Mouse (Mus musculus): ENCODE measurements at regions not wholly inside any gene's neighbourhood (a gene's known extent, or its start where the extent isn't known, plus 50 kb on each side); places are given as distances from the start of the nearest gene placed in this dataset.
A peak's percentile ranks its signal among the peaks of the same experiment; 100 is the strongest.

DNA sequence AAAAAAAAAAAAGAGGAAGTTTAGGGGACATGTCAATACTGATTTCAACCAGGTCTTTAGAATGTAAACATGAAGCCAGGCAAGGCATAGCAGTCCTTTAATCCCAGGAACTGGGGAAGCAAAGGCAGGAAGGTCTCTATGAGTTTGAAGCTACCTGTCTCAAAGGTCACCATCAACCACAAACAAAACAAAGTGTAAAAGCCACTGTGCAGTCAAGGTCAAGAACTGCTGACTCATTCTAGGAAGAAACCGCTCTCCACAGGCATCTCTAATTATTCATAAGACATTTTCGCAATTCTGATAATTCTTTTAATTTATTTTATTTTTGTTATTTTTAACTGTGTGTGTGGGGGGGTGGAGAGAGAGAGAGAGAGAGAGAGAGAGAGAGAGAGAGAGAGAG is 364.0 kb downstream of the Cntnap4 start:
- Histone ChIP-seq H3K27me3 (ENCODE audit: insufficient read depth, poor library complexity, severe bottlenecking) (no peaks in the 10 kb centered on the region), H3K4me3 (no peak overlapping the region), H3K4me1 (replicated peaks) (no peaks in the 10 kb centered on the region), H3K9me3 (no peaks in the 10 kb centered on the region), H3K27ac (no peak overlapping the region), H3K36me3 (no peaks in the 10 kb centered on the region)
- 96% methylated on average over 2 of the region's 2 CpGs for WGBS
- DNase-seq (ENCODE audit: low spot score), result no peak

DNA sequence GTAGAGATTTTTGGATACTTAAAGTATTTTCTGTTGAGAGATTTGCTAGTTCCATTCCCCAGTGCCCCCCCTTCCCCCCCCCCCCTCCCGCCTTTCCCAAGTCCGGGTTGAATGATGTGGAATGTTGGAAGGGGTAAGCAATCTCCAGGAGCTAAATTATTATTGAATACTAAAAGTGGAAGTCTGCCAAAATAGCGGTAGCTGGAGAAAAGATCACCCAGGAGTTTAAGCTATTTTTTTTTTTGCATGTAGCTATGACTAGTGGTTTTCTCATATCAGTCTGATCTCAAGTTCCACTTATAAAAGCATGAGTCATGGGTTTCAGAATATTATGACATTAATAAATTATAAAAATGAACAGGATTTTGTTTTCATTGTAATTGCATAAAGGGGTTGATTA is 365.6 kb downstream of the Cntnap4 start:
- Histone ChIP-seq H3K36me3 (no peaks in the 10 kb centered on the region), H3K4me1 (replicated peaks) (no peaks in the 10 kb centered on the region), H3K27me3 (ENCODE audit: insufficient read depth, poor library complexity, severe bottlenecking) (no peaks in the 10 kb centered on the region), H3K4me3 (no peak overlapping the region), H3K9me3 (no peaks in the 10 kb centered on the region), H3K27ac (no peak overlapping the region)
- WGBS, result 77% methylated on average over 3 of the region's 3 CpGs
- no peak for DNase-seq (ENCODE audit: low spot score)

- 92% methylated on average over 9 of the region's 9 CpGs for WGBS
- no peak overlapping the region for H3K4me3 ChIP-seq
- no peaks in the 10 kb centered on the region for H3K27me3 ChIP-seq (ENCODE audit: insufficient read depth, poor library complexity, severe bottlenecking)
- no peaks in the 10 kb centered on the region for H3K9me3 ChIP-seq
- no peak overlapping the region for H3K27ac ChIP-seq
- H3K4me1 ChIP-seq (replicated peaks), result no peaks in the 10 kb centered on the region
- no peak for DNase-seq (ENCODE audit: low spot score)
- H3K36me3 ChIP-seq, result no peaks in the 10 kb centered on the region
These were observed 366.3 kb downstream of the Cntnap4 start for GRCm38 (mm10) chr8:112935897-112936719.

- H3K27me3 ChIP-seq (ENCODE audit: insufficient read depth, poor library complexity, severe bottlenecking), result no peaks in the 10 kb centered on the region
- no peak overlapping the region for H3K4me3 ChIP-seq
- no peak overlapping the region for H3K27ac ChIP-seq
- no peaks in the 10 kb centered on the region for H3K4me1 ChIP-seq (replicated peaks)
- peak; percentile 74 for DNase-seq (ENCODE audit: low spot score)
- WGBS, result 7% methylated on average over 6 of the region's 6 CpGs
- H3K36me3 ChIP-seq, result no peaks in the 10 kb centered on the region
- no peaks in the 10 kb centered on the region for H3K9me3 ChIP-seq
These were observed 402.6 kb downstream of the Cntnap4 start for GRCm38 (mm10) chr8:112972418-112972817.

- H3K9me3 ChIP-seq, result no peaks in the 10 kb centered on the region
- 90% methylated on average over 2 of the region's 2 CpGs for WGBS
- DNase-seq (ENCODE audit: low spot score), result no peak
- no peaks in the 10 kb centered on the region for H3K36me3 ChIP-seq
- no peaks in the 10 kb centered on the region for H3K4me1 ChIP-seq (replicated peaks)
- H3K4me3 ChIP-seq, result no peak overlapping the region
- H3K27ac ChIP-seq, result no peak overlapping the region
- H3K27me3 ChIP-seq (ENCODE audit: insufficient read depth, poor library complexity, severe bottlenecking), result no peaks in the 10 kb centered on the region
These were observed 405.9 kb downstream of the Cntnap4 start for GRCm38 (mm10) chr8:112975734-112976133.

DNA sequence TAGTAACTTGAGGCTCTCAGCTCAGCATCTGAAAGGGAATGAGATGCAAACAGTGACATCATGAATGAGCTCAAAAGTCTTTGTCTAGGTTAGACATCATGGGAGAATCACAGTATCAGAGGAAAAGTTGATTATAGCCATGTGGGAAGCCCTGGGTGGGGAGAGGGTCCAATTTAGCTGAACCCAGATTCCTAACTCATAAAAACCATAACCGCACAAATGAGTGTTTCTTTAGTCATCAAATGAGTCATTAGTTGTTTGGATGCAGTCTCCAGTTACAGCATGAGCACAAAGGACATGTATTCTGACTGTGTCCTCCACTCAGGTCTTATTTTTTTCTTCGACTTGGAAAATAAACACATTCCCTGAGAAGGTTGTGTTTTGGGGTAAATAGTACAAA is 406.5 kb downstream of the Cntnap4 start:
- Histone ChIP-seq H3K9me3 (no peaks in the 10 kb centered on the region), H3K27ac (no peak overlapping the region), H3K36me3 (no peaks in the 10 kb centered on the region), H3K4me3 (no peak overlapping the region), H3K27me3 (ENCODE audit: insufficient read depth, poor library complexity, severe bottlenecking) (no peaks in the 10 kb centered on the region), H3K4me1 (replicated peaks) (no peaks in the 10 kb centered on the region)
- DNase-seq (ENCODE audit: low spot score), result no peak
- WGBS, result 89% methylated on average over 2 of the region's 2 CpGs

GRCm38 (mm10) chr8:112993781-112994180 is 423.9 kb downstream of the Cntnap4 start:
- no peaks in the 10 kb centered on the region for H3K27me3 ChIP-seq (ENCODE audit: insufficient read depth, poor library complexity, severe bottlenecking)
- H3K4me1 ChIP-seq (replicated peaks), result no peaks in the 10 kb centered on the region
- no peaks in the 10 kb centered on the region for H3K36me3 ChIP-seq
- H3K9me3 ChIP-seq, result no peaks in the 10 kb centered on the region; the same call in 1 of the 2 replicates
- DNase-seq (ENCODE audit: low spot score), result no peak
- no peak overlapping the region for H3K4me3 ChIP-seq
- 96% methylated on average over 4 of the region's 4 CpGs for WGBS
- no peak overlapping the region for H3K27ac ChIP-seq

DNA sequence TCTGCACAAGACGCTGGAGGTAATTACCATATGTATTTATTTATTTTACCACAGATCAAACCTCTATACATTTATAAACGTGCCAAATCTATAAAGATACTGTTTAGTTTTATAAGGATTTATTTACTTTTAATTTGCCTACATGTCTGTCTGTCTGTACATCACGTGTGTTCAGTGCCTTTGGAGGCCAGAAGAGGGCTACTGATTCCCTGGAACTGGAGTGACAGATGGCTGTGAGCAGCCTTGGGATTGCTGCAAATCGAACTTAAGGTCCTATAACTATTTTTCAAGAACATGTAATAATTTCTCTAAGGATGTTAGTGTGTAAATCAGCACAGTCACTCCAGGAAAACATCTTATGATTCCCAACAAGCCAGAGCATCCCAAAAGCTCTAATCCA is 437.5 kb downstream of the Cntnap4 start:
- WGBS, result 74% methylated on average over 4 of the region's 4 CpGs

DNA sequence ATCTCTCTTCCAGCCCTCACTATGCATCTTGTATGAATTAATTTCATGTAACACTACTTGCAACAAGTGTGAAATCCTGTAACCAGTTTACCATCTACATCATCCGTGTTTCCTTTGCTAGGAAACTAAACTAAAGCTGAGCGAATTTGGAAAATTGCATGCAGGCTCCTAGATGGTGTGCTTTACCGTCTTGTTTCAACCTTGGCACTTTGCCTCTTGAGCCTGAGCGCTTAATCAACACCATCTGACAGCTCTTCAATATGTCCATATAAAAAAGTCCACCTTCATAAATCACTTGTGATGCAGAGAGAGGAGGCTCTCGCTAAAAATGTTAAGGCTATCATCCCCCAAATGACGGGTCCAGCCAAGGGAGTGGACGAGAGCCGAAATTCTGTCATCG is 459.0 kb downstream of the Cntnap4 start:
- Histone ChIP-seq H3K4me3 (no peak overlapping the region), H3K4me1 (replicated peaks) (no peaks in the 10 kb centered on the region), H3K9me3 (no peaks in the 10 kb centered on the region), H3K36me3 (no peaks in the 10 kb centered on the region), H3K27me3 (ENCODE audit: insufficient read depth, poor library complexity, severe bottlenecking) (no peaks in the 10 kb centered on the region), H3K27ac (no peak overlapping the region)
- DNase-seq (ENCODE audit: low spot score), result no peak
- 93% methylated on average over 9 of the region's 9 CpGs for WGBS

More for the DNA sequence above, 437.5 kb downstream of the Cntnap4 start:
- Histone ChIP-seq H3K27ac (no peak overlapping the region), H3K27me3 (ENCODE audit: insufficient read depth, poor library complexity, severe bottlenecking) (no peaks in the 10 kb centered on the region), H3K9me3 (no peaks in the 10 kb centered on the region), H3K4me1 (replicated peaks) (no peaks in the 10 kb centered on the region), H3K4me3 (no peak overlapping the region), H3K36me3 (no peaks in the 10 kb centered on the region)
- DNase-seq (ENCODE audit: low spot score), result no peak

DNA sequence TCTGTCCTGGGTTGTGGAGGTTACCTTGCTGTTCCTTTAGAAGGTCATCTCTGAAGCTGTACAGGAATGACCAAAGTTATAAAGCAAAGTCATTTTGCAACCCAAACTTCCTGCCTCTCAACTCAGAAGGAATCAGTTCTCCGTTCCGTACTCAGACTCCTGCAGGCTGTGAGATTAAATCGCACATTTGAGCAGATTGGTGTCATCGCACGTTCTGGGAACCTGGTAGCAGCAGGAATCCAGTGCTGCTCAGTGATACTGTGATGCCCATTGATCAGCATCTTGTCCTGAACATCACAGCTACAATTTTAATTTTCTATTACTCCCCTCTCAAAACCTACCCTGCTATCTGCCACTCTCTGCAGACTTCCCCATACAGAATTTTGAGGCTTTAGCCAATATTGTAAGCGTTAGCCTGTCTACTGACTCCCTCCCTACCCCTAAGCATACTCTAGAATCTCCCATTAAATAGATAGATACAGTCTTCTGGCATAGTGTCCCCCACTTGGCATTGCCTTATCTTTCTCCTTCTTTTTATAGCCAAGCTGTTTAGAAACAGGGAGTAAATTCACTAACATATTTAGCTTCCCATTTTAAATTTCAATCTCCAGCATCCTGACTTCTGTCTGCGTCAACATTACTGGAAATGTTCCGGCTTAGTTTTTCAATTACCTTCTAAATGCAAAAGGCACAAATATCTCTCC is 482.1 kb downstream of the Cntnap4 start:
- Histone ChIP-seq H3K27ac (no peak overlapping the region), H3K27me3 (ENCODE audit: insufficient read depth, poor library complexity, severe bottlenecking) (no peaks in the 10 kb centered on the region), H3K4me3 (no peak overlapping the region), H3K9me3 (no peaks in the 10 kb centered on the region), H3K36me3 (no peaks in the 10 kb centered on the region), H3K4me1 (replicated peaks) (no peaks in the 10 kb centered on the region)
- WGBS, result 93% methylated on average over 8 of the region's 8 CpGs
- DNase-seq (ENCODE audit: low spot score), result no peak

GRCm38 (mm10) chr8:113065246-113066169 is 495.7 kb downstream of the Cntnap4 start:
- Histone ChIP-seq H3K4me3 (no peak overlapping the region), H3K36me3 (no peaks in the 10 kb centered on the region), H3K27ac (no peak overlapping the region), H3K27me3 (ENCODE audit: insufficient read depth, poor library complexity, severe bottlenecking) (no peaks in the 10 kb centered on the region), H3K9me3 (no peaks in the 10 kb centered on the region), H3K4me1 (replicated peaks) (no peaks in the 10 kb centered on the region)
- DNase-seq (ENCODE audit: low spot score), result no peak
- 71% methylated on average over 2 of the region's 2 CpGs for WGBS

GRCm38 (mm10) chr8:113066170-113066708 is 496.4 kb downstream of the Cntnap4 start:
- Histone ChIP-seq H3K27me3 (ENCODE audit: insufficient read depth, poor library complexity, severe bottlenecking) (no peaks in the 10 kb centered on the region), H3K36me3 (no peaks in the 10 kb centered on the region), H3K9me3 (no peaks in the 10 kb centered on the region), H3K4me1 (replicated peaks) (no peaks in the 10 kb centered on the region), H3K27ac (no peak overlapping the region), H3K4me3 (no peak overlapping the region)
- DNase-seq (ENCODE audit: low spot score), result no peak
- WGBS, result 82% methylated on average over 6 of the region's 6 CpGs
